Mouse (Mus musculus) forebrain, embryonic 14.5 days (tissue): Measurements from ENCODE around the gene Gm15155. TPM values are rescaled to one million over a fixed set of nuclear protein-coding genes. Genes with fewer than 3 reads are reported as not detected.

Experiments
- ATAC-seq: fragments of 200-750 bp; cut with Nextera tagmentation; 2 replicates; pipeline ENCODE4 v1.8.0; 2017; ENCODE audit warnings: mild to moderate bottlenecking, moderate library complexity
- DNase-seq: peaks from one replicate; pipeline ENCODE4 v3.0.0-alpha.2; 2015; ENCODE audit warnings: low spot score
- H3K27ac ChIP-seq: fragments of 300-500 bp; sonication (generic); 2 replicates; pipeline ENCODE4 v1.5.1; 2014; ENCODE audit warnings: low read depth, mild to moderate bottlenecking, control low read depth, low read length, moderate library complexity
- H3K27me3 ChIP-seq: fragments of 300-500 bp; sonication (generic); replicated peaks from 2 replicates; pipeline ENCODE4 v1.6.1; 2014; ENCODE audit warnings: low read length, control low read depth, mixed read lengths; ENCODE audit not compliant: control insufficient read depth, insufficient read depth
- H3K36me3 ChIP-seq: fragments of 300-500 bp; sonication (generic); 2 replicates; pipeline ENCODE4 v1.6.1; 2014; ENCODE audit warnings: low read length, control low read depth; ENCODE audit not compliant: control insufficient read depth, insufficient read depth
- H3K4me1 ChIP-seq: fragments of 300-500 bp; sonication (generic); 2 replicates; pipeline ENCODE4 v1.6.1; 2014; ENCODE audit warnings: antibody characterized with exemption, low read length, control low read depth; ENCODE audit not compliant: control insufficient read depth, insufficient read depth
- H3K4me2 ChIP-seq: fragments of 300-500 bp; sonication (generic); 2 replicates; pipeline ENCODE4 v1.6.1; 2014; ENCODE audit warnings: mild to moderate bottlenecking, control low read depth, low read length
- H3K4me3 ChIP-seq: fragments of 300-500 bp; sonication (generic); 2 replicates; pipeline ENCODE4 v1.5.1; 2014; ENCODE audit warnings: low read depth, low read length, control low read depth
- H3K9ac ChIP-seq: fragments of 300-500 bp; sonication (generic); 2 replicates; pipeline ENCODE4 v1.6.1; 2014; ENCODE audit warnings: mild to moderate bottlenecking, low read length, control low read depth, moderate library complexity
- H3K9me3 ChIP-seq: fragments of 300-500 bp; sonication (generic); replicated peaks from 2 replicates; pipeline ENCODE4 v1.6.1; 2016; ENCODE audit warnings: low read length, control low read depth, mixed read lengths; ENCODE audit not compliant: control insufficient read depth
- WGBS: fragments of 180-500 bp; shearing (Covaris S2); extraction: QIAGEN DNeasy Blood & Tissue Kit; methylation state at CpG from one replicate; pipeline ENCODE4 v1.1.7; 2014; 5-methylcytosine and 5-hydroxymethylcytosine counted together
- polyA plus RNA-seq: library from polyadenylated mRNA; unstranded; fragments of >200 nt; fragmentation: Nextera tagmentation; extraction: Ambion mirVana; gene quantifications from 2 replicates; pipeline ENCODE4 v1.2.1, GENCODE M21; 2014

Gm15155 gene
- polyA plus RNA-seq: not detected in 2 replicates

- no peaks in the 10 kb centered on the region for H3K9me3 ChIP-seq
- DNase-seq (peak; percentile 24), ATAC-seq (peak; percentile 40; the same call in 1 of the 2 replicates)
- WGBS: 38% methylated on average over 19 of the region's 19 CpGs
- no peaks in the 10 kb centered on the region for H3K4me1 ChIP-seq
- H3K4me2 ChIP-seq: peak within 1 kb of the TSS; percentile 71
- H3K36me3 ChIP-seq: no peaks in the 10 kb centered on the region
- no peaks in the 10 kb centered on the region for H3K27me3 ChIP-seq
- peak within 1 kb of the TSS; percentile 45 for H3K4me3 ChIP-seq
- peak within 1 kb of the TSS; percentile 54 for H3K9ac ChIP-seq
- H3K27ac ChIP-seq: no peak within 1 kb of the TSS
Observed at GRCm38 (mm10) chrX:155624341-155624841, at the start of gene Gm15155. TSS of gene Gm15155 (plus strand) at chrX:155624741.

- no peaks in the 10 kb centered on the region for H3K9me3 ChIP-seq
- ATAC-seq (no peak), DNase-seq (no peak)
- no peak overlapping the region for H3K4me3 ChIP-seq
- H3K27me3 ChIP-seq: no peaks in the 10 kb centered on the region
- H3K9ac ChIP-seq: no peak overlapping the region
- H3K36me3 ChIP-seq: no peaks in the 10 kb centered on the region
- H3K4me1 ChIP-seq: no peaks in the 10 kb centered on the region
- H3K27ac ChIP-seq: no peak overlapping the region
- H3K4me2 ChIP-seq: no peak overlapping the region
Observed at GRCm38 (mm10) chrX:155579791-155580190, 44.8 kb upstream of the Gm15155 start.

GRCm38 (mm10) chrX:155584586-155584985 is 40.0 kb upstream of the Gm15155 start:
- H3K9ac ChIP-seq: no peak overlapping the region
- no peaks in the 10 kb centered on the region for H3K9me3 ChIP-seq
- no peaks in the 10 kb centered on the region for H3K36me3 ChIP-seq
- WGBS: 84% methylated on average over 2 of the region's 2 CpGs
- DNase-seq (no peak), ATAC-seq (no peak)
- H3K4me3 ChIP-seq: no peak overlapping the region
- no peak overlapping the region for H3K27ac ChIP-seq
- H3K4me1 ChIP-seq: no peaks in the 10 kb centered on the region
- H3K27me3 ChIP-seq: no peaks in the 10 kb centered on the region
- no peak overlapping the region for H3K4me2 ChIP-seq

GRCm38 (mm10) chrX:155591490-155591889 is 33.1 kb upstream of the Gm15155 start:
- Histone ChIP-seq H3K27me3 (no peaks in the 10 kb centered on the region), H3K27ac (no peak overlapping the region), H3K4me3 (no peak overlapping the region), H3K9me3 (no peaks in the 10 kb centered on the region), H3K9ac (no peak overlapping the region), H3K4me2 (no peak overlapping the region), H3K36me3 (no peaks in the 10 kb centered on the region), H3K4me1 (no peaks in the 10 kb centered on the region)
- 71% methylated on average over 3 of the region's 3 CpGs for WGBS
- no peak for DNase-seq
- no peak for ATAC-seq

- WGBS: 81% methylated on average over 2 of the region's 2 CpGs
- Histone ChIP-seq H3K27me3 (no peaks in the 10 kb centered on the region), H3K4me1 (no peaks in the 10 kb centered on the region), H3K4me3 (no peak overlapping the region), H3K4me2 (no peak overlapping the region), H3K27ac (no peak overlapping the region), H3K9ac (no peak overlapping the region), H3K9me3 (no peaks in the 10 kb centered on the region), H3K36me3 (no peaks in the 10 kb centered on the region)
- ATAC-seq: no peak
- DNase-seq: no peak
Observed at GRCm38 (mm10) chrX:155592467-155592866, 32.1 kb upstream of the Gm15155 start.

- 41% methylated on average over 1 of the region's 1 CpGs for WGBS
- Histone ChIP-seq H3K4me3 (no peak overlapping the region), H3K36me3 (no peaks in the 10 kb centered on the region), H3K4me2 (no peak overlapping the region), H3K27ac (no peak overlapping the region), H3K27me3 (no peaks in the 10 kb centered on the region), H3K9ac (no peak overlapping the region), H3K9me3 (no peaks in the 10 kb centered on the region), H3K4me1 (no peaks in the 10 kb centered on the region)
- DNase-seq: no peak
- ATAC-seq: no peak
Observed at GRCm38 (mm10) chrX:155594685-155595084, 29.9 kb upstream of the Gm15155 start.

GRCm38 (mm10) chrX:155596390-155596789 is 28.2 kb upstream of the Gm15155 start:
- H3K4me1 ChIP-seq: no peaks in the 10 kb centered on the region
- H3K27me3 ChIP-seq: no peaks in the 10 kb centered on the region
- H3K36me3 ChIP-seq: no peaks in the 10 kb centered on the region
- no peak overlapping the region for H3K4me3 ChIP-seq
- ATAC-seq (no peak), DNase-seq (no peak)
- H3K4me2 ChIP-seq: no peak overlapping the region
- H3K27ac ChIP-seq: no peak overlapping the region
- no peaks in the 10 kb centered on the region for H3K9me3 ChIP-seq
- no peak overlapping the region for H3K9ac ChIP-seq

- Histone ChIP-seq H3K4me2 (no peak overlapping the region), H3K36me3 (no peaks in the 10 kb centered on the region), H3K9me3 (no peaks in the 10 kb centered on the region), H3K27me3 (no peaks in the 10 kb centered on the region), H3K9ac (no peak overlapping the region), H3K4me1 (no peaks in the 10 kb centered on the region), H3K27ac (no peak overlapping the region), H3K4me3 (no peak overlapping the region)
- DNase-seq (no peak), ATAC-seq (no peak)
- WGBS: 80% methylated on average over 2 of the region's 2 CpGs
Observed at GRCm38 (mm10) chrX:155601196-155601595, 23.3 kb upstream of the Gm15155 start.

GRCm38 (mm10) chrX:155622527-155622926 is 2.0 kb upstream of the Gm15155 start:
- Histone ChIP-seq H3K4me2 (peak overlapping the region; percentile 71), H3K9ac (peak overlapping the region; percentile 54), H3K27ac (no peak overlapping the region), H3K9me3 (no peaks in the 10 kb centered on the region), H3K4me1 (no peaks in the 10 kb centered on the region), H3K27me3 (no peaks in the 10 kb centered on the region), H3K4me3 (peak overlapping the region; percentile 45), H3K36me3 (no peaks in the 10 kb centered on the region)
- 34% methylated on average over 24 of the region's 24 CpGs for WGBS
- peak; percentile 15 for ATAC-seq
- peak; percentile 1 for DNase-seq
